Mouse (Mus musculus) liver, embryonic 15.5 days (tissue): ENCODE measurements around the gene Rnf43. TPM values are rescaled to one million over a fixed set of nuclear protein-coding genes. Genes with fewer than 3 reads are reported as not detected.

ENCODE experiments used
- ATAC-seq: fragments of 200-750 bp; cut with Nextera tagmentation; 2 replicates; pipeline ENCODE4 v1.8.0; 2017; ENCODE audit warnings: moderate number of reproducible peaks, mild to moderate bottlenecking, moderate library complexity; ENCODE audit not compliant: insufficient read depth
- H3K27ac ChIP-seq: fragments of 300-500 bp; sonication (generic); replicated peaks from 2 replicates; pipeline ENCODE4 v1.5.1; 2015; ENCODE audit warnings: mild to moderate bottlenecking, inconsistent platforms
- H3K27me3 ChIP-seq: fragments of 300-500 bp; sonication (generic); 2 replicates; pipeline ENCODE4 v1.6.1; 2015; ENCODE audit warnings: mild to moderate bottlenecking, inconsistent platforms
- H3K36me3 ChIP-seq: fragments of 300-500 bp; sonication (generic); replicated peaks from 2 replicates; pipeline ENCODE4 v1.6.1; 2015; ENCODE audit warnings: moderate library complexity, mild to moderate bottlenecking, inconsistent platforms
- H3K4me1 ChIP-seq: fragments of 300-500 bp; sonication (generic); replicated peaks from 2 replicates; pipeline ENCODE4 v1.6.1; 2015; ENCODE audit warnings: inconsistent platforms
- H3K4me2 ChIP-seq: fragments of 300-500 bp; sonication (generic); 2 replicates; pipeline ENCODE4 v1.6.1; 2015; ENCODE audit warnings: moderate library complexity, mild to moderate bottlenecking, inconsistent platforms
- H3K4me3 ChIP-seq: fragments of 300-500 bp; sonication (generic); replicated peaks from 2 replicates; pipeline ENCODE4 v1.5.1; 2015; ENCODE audit warnings: mild to moderate bottlenecking, inconsistent platforms
- H3K9ac ChIP-seq: fragments of 300-500 bp; sonication (generic); 2 replicates; pipeline ENCODE4 v1.6.1; 2015; ENCODE audit warnings: moderate library complexity, mild to moderate bottlenecking, inconsistent platforms
- H3K9me3 ChIP-seq: fragments of 300-500 bp; sonication (generic); replicated peaks from 2 replicates; pipeline ENCODE4 v1.6.1; 2016; ENCODE audit warnings: inconsistent platforms
- WGBS: fragments of 180-500 bp; shearing (Covaris S2); methylation state at CpG from one replicate; pipeline ENCODE4 v1.1.7; 2015; ENCODE audit warnings: mixed read lengths; ENCODE audit not compliant: insufficient replicate concordance; 5-methylcytosine and 5-hydroxymethylcytosine counted together
- polyA plus RNA-seq: library from polyadenylated mRNA; unstranded; fragments of >200 nt; fragmentation: Nextera tagmentation; extraction: Ambion mirVana; gene quantifications from 2 replicates; pipeline ENCODE4 v1.2.1, GENCODE M21; 2015

Gene Rnf43
- polyA plus RNA-seq, 1 experiment from 2014 or later: 5.0 TPM

- no peak for ATAC-seq
- H3K4me2 ChIP-seq: peak overlapping the region; percentile 78
- peak overlapping the region; percentile 71 for H3K9ac ChIP-seq
- 29% methylated on average over 1 of the region's 1 CpGs for WGBS
- peaks cover 9% of the 10 kb centered on the region for H3K36me3 ChIP-seq
- H3K4me1 ChIP-seq: peaks cover 80% of the 10 kb centered on the region
- H3K27me3 ChIP-seq: no peaks in the 10 kb centered on the region
- peak overlapping the region; percentile 54 for H3K4me3 ChIP-seq
- H3K9me3 ChIP-seq: no peaks in the 10 kb centered on the region
- H3K27ac ChIP-seq: peak overlapping the region; percentile 98
Observed at GRCm38 (mm10) chr11:87752307-87752706, 89.8 kb downstream of the Rnf43 start.

GRCm38 (mm10) chr11:87753255-87753654 lies 90.7 kb downstream of the Rnf43 start:
- H3K27ac ChIP-seq: peak overlapping the region; percentile 98
- WGBS: 22% methylated on average over 8 of the region's 8 CpGs
- no peaks in the 10 kb centered on the region for H3K27me3 ChIP-seq
- no peak for ATAC-seq
- H3K4me3 ChIP-seq: peak overlapping the region; percentile 81
- peaks cover 79% of the 10 kb centered on the region for H3K4me1 ChIP-seq
- peak overlapping the region; percentile 88 for H3K9ac ChIP-seq
- H3K4me2 ChIP-seq: peak overlapping the region; percentile 78
- no peaks in the 10 kb centered on the region for H3K9me3 ChIP-seq
- H3K36me3 ChIP-seq: peaks cover 18% of the 10 kb centered on the region

- peaks cover 80% of the 10 kb centered on the region for H3K4me1 ChIP-seq
- H3K27me3 ChIP-seq: no peaks in the 10 kb centered on the region
- ATAC-seq: no peak
- peak overlapping the region; percentile 81 for H3K4me3 ChIP-seq
- WGBS: 15% methylated on average over 5 of the region's 5 CpGs
- H3K27ac ChIP-seq: peak overlapping the region; percentile 98
- H3K9me3 ChIP-seq: no peaks in the 10 kb centered on the region
- H3K36me3 ChIP-seq: peaks cover 22% of the 10 kb centered on the region
- H3K9ac ChIP-seq: peak overlapping the region; percentile 88
- H3K4me2 ChIP-seq: peak overlapping the region; percentile 78
Observed at GRCm38 (mm10) chr11:87753891-87754501, 91.5 kb downstream of the Rnf43 start.

- peaks cover 80% of the 10 kb centered on the region for H3K4me1 ChIP-seq
- H3K4me2 ChIP-seq: peak overlapping the region; percentile 78
- H3K27ac ChIP-seq: peak overlapping the region; percentile 98
- peak overlapping the region; percentile 81 for H3K4me3 ChIP-seq
- H3K36me3 ChIP-seq: peaks cover 22% of the 10 kb centered on the region
- 14% methylated on average over 5 of the region's 5 CpGs for WGBS
- no peaks in the 10 kb centered on the region for H3K9me3 ChIP-seq
- peak overlapping the region; percentile 88 for H3K9ac ChIP-seq
- 0 out of 2 replicates have a peak, but pooled peaks cover under 1% of the 10 kb centered on the region for H3K27me3 ChIP-seq
- no peak for ATAC-seq
Observed at GRCm38 (mm10) chr11:87754603-87755002, 92.1 kb downstream of the Rnf43 start.

- Histone ChIP-seq H3K9ac (peak overlapping the region; percentile 88), H3K4me3 (peak overlapping the region; percentile 81), H3K4me1 (peaks cover 80% of the 10 kb centered on the region), H3K36me3 (peaks cover 22% of the 10 kb centered on the region), H3K27ac (peak overlapping the region; percentile 98), H3K9me3 (no peaks in the 10 kb centered on the region), H3K27me3 (peaks cover 9% of the 10 kb centered on the region), H3K4me2 (peak overlapping the region; percentile 78)
- ATAC-seq: peak; percentile 68
- WGBS: 11% methylated on average over 17 of the region's 17 CpGs
Observed at GRCm38 (mm10) chr11:87755360-87756017, 93.0 kb downstream of the Rnf43 start.

- peak overlapping the region; percentile 78 for H3K4me2 ChIP-seq
- H3K9ac ChIP-seq: peak overlapping the region; percentile 88
- peak overlapping the region; percentile 81 for H3K4me3 ChIP-seq
- peaks cover 22% of the 10 kb centered on the region for H3K36me3 ChIP-seq
- peak; percentile 36 for ATAC-seq
- peaks cover 18% of the 10 kb centered on the region for H3K27me3 ChIP-seq
- 17% methylated on average over 15 of the region's 15 CpGs for WGBS
- H3K4me1 ChIP-seq: peaks cover 74% of the 10 kb centered on the region
- no peaks in the 10 kb centered on the region for H3K9me3 ChIP-seq
- H3K27ac ChIP-seq: peak overlapping the region; percentile 98
Observed at GRCm38 (mm10) chr11:87756251-87756820, 93.8 kb downstream of the Rnf43 start.

- H3K9me3 ChIP-seq: no peaks in the 10 kb centered on the region
- WGBS: 15% methylated on average over 25 of the region's 25 CpGs
- H3K27me3 ChIP-seq: peaks cover 27% of the 10 kb centered on the region
- ATAC-seq: no peak
- H3K36me3 ChIP-seq: peaks cover 22% of the 10 kb centered on the region
- peak overlapping the region; percentile 98 for H3K27ac ChIP-seq
- peak overlapping the region; percentile 81 for H3K4me3 ChIP-seq
- H3K4me2 ChIP-seq: peak overlapping the region; percentile 78
- H3K4me1 ChIP-seq: peaks cover 65% of the 10 kb centered on the region
- peak overlapping the region; percentile 88 for H3K9ac ChIP-seq
Observed at GRCm38 (mm10) chr11:87757001-87757954, 94.8 kb downstream of the Rnf43 start.

- peaks cover 56% of the 10 kb centered on the region for H3K4me1 ChIP-seq
- H3K4me2 ChIP-seq: peak overlapping the region; percentile 78
- 25% methylated on average over 7 of the region's 7 CpGs for WGBS
Observed at GRCm38 (mm10) chr11:87758161-87758911, 95.8 kb downstream of the Rnf43 start.

GRCm38 (mm10) chr11:87758957-87759608 lies 96.6 kb downstream of the Rnf43 start:
- peak overlapping the region; percentile 98 for H3K27ac ChIP-seq
- no peak overlapping the region for H3K9ac ChIP-seq
- no peak overlapping the region for H3K4me3 ChIP-seq
- peaks cover 56% of the 10 kb centered on the region for H3K4me1 ChIP-seq
- peaks cover 22% of the 10 kb centered on the region for H3K36me3 ChIP-seq
- H3K27me3 ChIP-seq: peaks cover 45% of the 10 kb centered on the region
- WGBS: 18% methylated on average over 4 of the region's 4 CpGs
- ATAC-seq: peak; percentile 16
- H3K9me3 ChIP-seq: no peaks in the 10 kb centered on the region
- H3K4me2 ChIP-seq: peak overlapping the region; percentile 78; the same call in 1 of the 2 replicates

More at GRCm38 (mm10) chr11:87758161-87758911, 95.8 kb downstream of the Rnf43 start:
- peaks cover 22% of the 10 kb centered on the region for H3K36me3 ChIP-seq
- H3K27me3 ChIP-seq: peaks cover 38% of the 10 kb centered on the region
- H3K9ac ChIP-seq: 0 out of 2 replicates have a peak overlapping the region, but pooled peaks have one; percentile 21
- peak overlapping the region; percentile 81 for H3K4me3 ChIP-seq
- peak; percentile 13; the same call in 1 of the 2 replicates for ATAC-seq
- H3K9me3 ChIP-seq: no peaks in the 10 kb centered on the region
- H3K27ac ChIP-seq: peak overlapping the region; percentile 98
